Mouse (Mus musculus): ENCODE results near the gene Llgl2.

Gene Llgl2

DNA sequence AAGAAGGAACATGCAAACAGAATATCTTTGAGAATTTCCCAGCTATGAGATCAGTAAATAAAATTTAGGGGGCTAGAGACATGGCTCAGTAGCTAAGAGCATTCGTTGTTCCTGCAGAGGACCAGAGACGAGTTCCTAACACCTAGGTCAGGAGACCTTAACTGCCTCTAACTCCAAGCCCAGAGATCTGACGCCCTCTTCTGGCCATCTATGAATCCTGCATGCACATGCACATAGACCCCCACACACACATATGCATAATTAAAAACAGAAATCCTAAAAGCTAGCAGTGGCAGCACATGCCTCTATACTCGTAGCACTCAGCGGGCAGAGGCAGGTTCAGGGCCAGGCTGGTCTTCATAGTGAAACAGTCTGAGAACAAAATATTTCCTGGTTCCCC, 52.6 kb downstream of the Llgl2 start:
- DNase-seq (ENCODE audit: low read depth, low spot score): no peak

GRCm38 (mm10) chr11:115877174-115877755, 53.4 kb downstream of the Llgl2 start:
- DNase-seq (ENCODE audit: low read depth, low spot score): no peak

DNA sequence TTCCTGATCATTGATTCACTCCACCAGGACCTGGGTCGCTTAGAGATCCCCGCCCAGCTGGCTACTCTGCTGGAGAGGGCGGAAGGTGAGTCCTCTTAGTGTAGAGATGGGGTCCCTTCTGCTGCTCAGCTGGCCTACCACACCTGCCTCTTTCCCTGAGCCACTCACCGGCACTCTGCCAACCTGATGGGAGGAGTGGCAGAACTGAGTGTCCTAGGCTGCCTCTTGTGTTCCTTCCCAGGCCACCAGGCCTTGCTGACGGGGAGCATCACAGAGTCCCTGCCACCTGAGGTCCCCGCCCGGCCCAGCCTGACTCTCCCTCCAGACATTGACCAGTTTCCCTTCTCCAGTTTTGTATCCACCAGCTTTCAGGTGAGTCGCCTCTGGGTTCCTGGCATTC, 54.2 kb downstream of the Llgl2 start:
- DNase-seq (ENCODE audit: low read depth, low spot score): no peak

DNA sequence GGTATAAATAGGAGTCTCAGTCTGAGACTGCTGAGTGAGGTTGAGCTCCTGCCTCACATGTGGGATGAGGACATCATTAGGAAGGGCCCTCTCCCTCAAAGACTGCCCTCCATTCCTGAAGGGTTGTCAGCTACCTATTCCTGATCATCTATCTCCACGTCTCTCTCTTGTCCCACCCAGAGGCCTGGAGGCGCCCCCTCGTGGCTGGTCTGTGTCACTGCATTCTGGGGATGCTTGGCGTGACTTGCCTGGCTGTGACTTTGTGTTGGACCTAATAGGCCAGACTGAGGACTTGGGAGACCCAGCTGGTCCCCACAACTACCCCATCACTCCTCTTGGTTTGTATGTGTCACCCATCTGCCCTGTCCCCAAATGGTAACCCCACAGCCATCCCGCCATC, 57.2 kb downstream of the Llgl2 start:
- peak; percentile 55 for DNase-seq (ENCODE audit: low read depth, low spot score)

GRCm38 (mm10) chr11:115883251-115883650, 59.4 kb downstream of the Llgl2 start:
- DNase-seq (ENCODE audit: low read depth, low spot score): no peak

DNA sequence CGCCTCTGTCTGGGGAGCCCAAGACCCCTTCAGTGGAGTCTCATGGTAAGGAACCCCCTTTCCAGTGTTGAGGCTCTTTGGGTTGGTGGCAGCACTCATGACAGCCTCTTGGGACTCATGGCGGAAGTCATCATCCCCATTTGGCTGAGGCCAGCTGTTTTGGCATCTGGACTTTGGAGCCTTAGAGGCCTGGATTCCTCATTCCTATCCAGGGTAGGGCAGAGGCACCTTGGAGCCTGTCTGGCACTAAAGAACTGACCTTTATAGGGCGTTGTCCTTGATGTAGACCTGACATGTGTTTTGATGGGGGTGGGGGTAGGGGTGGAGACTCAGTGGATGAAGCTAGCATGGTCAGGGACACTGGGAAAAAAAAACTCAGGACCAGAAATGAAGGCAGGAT, 60.5 kb downstream of the Llgl2 start:
- DNase-seq (ENCODE audit: low read depth, low spot score): no peak

DNA sequence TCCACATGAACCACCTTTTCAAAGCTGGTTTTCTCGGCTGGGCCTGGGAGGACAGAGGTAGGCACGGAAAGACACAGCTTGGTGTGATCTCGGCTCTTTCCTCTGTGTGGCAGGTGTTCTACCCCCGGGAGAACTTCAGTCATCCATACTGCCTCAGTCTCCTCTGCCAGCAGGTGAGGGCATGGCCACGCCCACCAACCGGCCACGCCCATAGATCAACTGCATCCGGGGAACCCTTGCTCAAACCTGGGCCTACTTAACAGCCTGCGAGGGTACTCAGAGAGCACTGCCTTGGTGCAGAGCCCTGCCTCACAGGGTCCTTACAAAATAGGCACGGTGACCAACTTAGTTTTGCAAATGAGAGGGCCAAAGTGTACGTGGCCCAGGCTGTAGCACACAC, 61.4 kb downstream of the Llgl2 start:
- DNase-seq (ENCODE audit: low read depth, low spot score): no peak

DNA sequence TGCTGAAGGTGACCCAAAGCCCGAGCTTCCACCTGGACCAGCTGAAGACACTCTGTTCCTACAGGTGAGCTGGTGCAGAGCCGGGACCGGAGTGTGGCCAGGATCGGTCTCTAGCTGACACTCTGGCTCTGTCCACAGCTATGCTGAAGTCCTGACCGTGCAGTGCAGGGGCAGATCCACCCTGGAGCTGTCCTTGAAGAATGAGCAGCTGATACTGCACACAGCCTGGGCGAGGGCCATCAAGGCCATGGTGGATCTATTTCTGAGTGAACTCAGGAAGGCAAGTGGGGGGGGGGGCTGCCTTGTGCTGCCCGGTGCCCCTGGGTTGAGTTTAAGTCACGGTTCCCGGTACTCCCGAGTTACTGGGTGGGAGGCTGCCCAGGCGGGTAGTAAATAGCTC, 62.6 kb downstream of the Llgl2 start:
- no peak for DNase-seq (ENCODE audit: low read depth, low spot score)

DNA sequence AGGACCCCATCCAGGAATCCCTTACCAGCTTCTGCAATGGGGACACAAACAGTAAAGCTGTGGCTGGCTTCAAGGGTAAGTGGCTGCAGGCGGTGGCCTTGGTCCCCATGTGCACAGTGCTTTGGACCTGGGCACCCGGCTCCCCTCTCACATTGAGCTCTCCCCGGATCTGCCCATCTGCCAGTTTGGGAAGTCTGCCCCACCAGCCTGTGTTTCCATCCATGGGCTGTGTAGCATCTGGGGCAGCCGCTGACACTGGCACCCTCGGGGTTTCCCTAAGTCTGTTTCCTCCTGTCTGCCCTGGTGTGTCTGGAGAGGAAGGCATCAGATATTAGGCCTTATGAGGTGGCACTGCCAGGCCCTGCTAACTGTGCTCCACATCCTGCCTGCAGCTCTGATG, 64.2 kb downstream of the Llgl2 start:
- no peak for DNase-seq (ENCODE audit: low read depth, low spot score)

DNA sequence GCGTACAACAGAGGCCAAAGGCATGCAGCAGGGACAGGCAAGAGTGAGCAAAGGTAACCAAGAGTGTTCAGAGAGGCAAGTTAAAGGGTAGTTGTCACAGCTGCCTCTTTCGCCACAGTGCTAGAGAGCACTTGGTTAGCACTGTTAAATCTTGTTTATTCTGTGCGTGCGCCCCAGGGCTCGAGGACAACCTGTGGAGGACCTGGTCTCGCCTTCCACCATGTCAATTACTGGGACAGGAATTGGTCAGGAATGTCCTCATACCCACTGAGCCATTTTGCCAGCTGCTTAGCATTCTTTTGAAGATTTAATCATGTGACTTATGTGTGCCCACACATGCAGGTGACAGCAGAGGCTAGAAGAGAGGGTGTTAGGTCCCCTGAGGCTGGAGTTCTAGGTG, 65.3 kb downstream of the Llgl2 start:
- DNase-seq (ENCODE audit: low read depth, low spot score): no peak

GRCm38 (mm10) chr11:115892213-115892612, 68.4 kb downstream of the Llgl2 start:
- no peak for DNase-seq (ENCODE audit: low read depth, low spot score)

DNA sequence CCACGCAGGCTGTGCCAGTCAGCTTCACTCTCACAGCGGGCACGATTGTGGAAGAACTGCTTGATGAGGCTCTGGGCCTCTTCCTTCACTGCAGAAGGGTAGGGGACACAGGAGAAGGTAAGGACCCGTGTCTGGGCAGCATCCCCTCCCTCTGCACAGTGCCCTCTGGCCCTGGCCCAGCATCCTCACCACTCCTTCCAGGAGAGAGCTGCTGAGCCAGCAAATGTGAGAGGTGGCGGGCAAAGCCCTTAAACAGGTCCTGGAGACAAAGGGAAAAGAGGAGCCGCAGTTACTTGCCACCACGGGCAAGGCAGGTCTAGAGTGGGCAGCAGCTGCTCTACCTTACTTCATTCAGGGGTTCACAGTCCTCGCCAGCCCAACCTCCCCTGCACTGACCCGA, 69.2 kb downstream of the Llgl2 start:
- no peak for DNase-seq (ENCODE audit: low read depth, low spot score)

DNA sequence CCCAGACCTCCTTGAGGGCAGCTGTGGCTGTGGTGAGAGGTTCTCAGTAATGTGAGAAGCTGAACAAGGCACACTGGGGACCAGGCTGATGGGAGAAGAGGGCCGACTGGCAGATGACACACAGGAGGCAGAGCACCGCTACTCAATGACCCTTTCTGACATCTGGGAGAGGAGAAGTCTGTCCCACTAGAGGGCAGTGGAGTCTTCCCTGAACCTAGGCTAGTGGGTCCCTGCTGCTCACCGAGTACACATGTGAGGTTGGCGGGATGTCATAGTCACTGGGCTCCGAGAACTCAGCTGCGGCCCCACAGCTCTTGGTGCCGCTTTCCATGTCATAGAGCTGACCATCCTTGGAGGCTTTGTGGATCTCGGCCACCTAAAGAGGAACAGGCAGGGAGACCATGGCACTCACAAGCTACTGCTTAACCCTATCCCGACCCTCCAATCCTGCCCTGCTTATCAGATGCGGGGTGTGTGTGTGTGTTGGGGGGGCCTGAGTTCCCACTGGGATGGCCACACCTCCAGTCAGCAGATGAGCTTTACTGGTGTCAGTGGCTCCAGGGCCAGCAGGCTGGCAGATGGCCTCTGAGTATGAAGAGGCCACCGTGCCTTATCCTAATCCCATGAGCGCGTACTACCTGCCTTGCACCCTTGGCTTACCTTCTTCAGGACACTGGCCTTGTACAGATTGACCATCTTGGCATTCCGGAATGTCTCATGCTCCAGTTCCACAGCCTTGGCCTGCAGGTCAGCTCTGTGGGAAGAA, 71.1 kb downstream of the Llgl2 start:
- DNase-seq (ENCODE audit: low read depth, low spot score): peak; percentile 26

GRCm38 (mm10) chr11:115898446-115898845, 74.6 kb downstream of the Llgl2 start:
- DNase-seq (ENCODE audit: low read depth, low spot score): no peak

DNA sequence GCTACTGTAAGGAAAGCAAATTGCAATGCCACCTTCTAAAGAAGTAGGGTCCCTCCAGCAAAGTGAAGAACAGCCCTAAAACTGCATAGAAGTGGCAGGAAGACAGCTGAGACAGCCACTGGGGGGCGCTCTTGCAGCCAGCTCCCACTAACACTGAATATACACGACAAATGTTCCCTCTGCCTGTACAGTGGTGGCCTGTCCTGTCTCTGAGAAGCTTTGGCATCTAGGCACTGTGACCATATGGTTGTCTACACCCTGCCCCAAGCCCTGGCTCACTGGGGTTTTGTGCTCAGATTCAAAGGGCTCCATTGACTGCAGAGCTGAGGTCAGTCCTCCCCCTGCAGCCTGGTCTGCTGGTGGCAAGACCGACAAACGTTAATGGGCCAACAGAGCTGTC, 75.0 kb downstream of the Llgl2 start:
- peak; percentile 55 for DNase-seq (ENCODE audit: low read depth, low spot score)

DNA sequence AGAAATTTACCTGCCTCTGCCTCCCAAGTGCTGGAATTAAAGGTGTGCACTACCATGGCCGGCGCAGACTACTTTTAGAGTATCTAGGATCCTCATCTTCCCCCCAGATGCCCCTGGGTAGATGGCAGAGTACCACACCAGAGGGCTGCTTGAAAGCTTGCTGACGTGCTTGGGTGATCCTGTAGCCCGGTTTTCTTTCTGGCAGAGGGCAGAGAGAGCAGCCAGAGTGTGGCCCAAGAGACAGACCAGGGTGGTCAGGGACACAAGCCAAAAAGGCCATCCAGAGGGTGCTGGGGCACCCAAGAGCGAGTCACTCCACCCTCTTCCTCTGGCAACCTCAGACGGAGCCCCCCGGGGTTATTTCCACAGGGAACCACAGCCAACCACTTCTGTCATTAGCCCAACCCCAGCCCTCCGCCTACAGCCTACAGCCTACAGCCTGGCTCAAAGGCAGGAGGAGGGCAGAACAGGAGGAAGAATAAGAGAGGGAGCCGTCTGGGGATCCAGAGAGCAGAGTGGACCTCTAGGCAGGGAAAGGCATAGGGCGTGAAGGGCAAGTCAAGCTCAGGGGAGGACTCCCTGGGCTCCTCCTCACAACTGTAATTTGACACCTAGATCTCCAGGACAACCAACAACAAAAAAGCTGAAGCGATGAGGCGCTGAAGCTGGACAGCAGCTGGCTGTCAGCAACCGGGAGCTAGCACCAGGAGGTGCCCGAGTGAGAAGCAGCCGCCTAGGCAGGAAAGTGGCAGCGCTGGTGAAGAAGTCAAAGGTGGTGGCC, 75.8 kb downstream of the Llgl2 start, which contains the start of gene Smim5:
Gene Smim5, plus strand, starts transcription at position 481 of the 781 bp plus-strand sequence.
- DNase-seq (ENCODE audit: low read depth, low spot score): no peak

GRCm38 (mm10) chr11:115900561-115901337, 76.9 kb downstream of the Llgl2 start:
- no peak for DNase-seq (ENCODE audit: low read depth, low spot score)

GRCm38 (mm10) chr11:115901338-115902161, 77.7 kb downstream of the Llgl2 start:
- no peak for DNase-seq (ENCODE audit: low read depth, low spot score)

DNA sequence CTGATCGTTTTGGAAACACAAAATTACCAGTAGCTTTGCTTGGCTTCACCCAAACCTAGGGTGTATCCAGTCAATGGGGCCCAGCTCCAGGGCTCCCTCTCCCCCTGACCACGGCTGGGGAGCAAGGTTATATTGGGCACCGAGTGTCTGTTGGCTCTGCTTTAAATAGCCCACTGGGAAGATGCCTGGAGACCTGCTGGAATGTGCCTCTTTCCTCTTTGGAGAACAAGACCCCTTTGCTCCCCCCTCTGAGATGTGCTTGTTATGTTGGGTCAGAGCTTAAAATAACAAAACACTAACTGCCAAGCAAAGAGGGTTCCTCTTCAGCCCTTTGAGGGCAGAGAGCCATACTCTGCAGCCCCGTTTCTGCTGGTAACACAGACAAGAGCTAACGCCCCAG, 78.3 kb downstream of the Llgl2 start:
- no peak for DNase-seq (ENCODE audit: low read depth, low spot score)

GRCm38 (mm10) chr11:115902831-115903230, 79.0 kb downstream of the Llgl2 start:
- no peak for DNase-seq (ENCODE audit: low read depth, low spot score)

All from A20 (cell line).